In genomic region chr5:15558654-15559053, GRCm38 (mm10) we compare ENCODE assay signal across 16 mouse cellular contexts. TPM values are rescaled to one million over a fixed set of nuclear protein-coding genes. Genes with fewer than 3 reads are reported as not detected.
"Had no signal": no experiment of that assay in that cellular context is flagged by ENCODE, and none has a peak within 500 bp of the region (broad histone marks: within the 10 kb centered on the region; RNA-seq: fewer than 3 reads in every experiment).

No protein-coding gene starts in this region.

RNA-seq across cellular contexts. Expression of gene Gm21083, which starts 18.5 kb away (rescaled TPM):
- total RNA-seq: megakaryocyte, adult 5-6 weeks; megakaryocyte-erythroid progenitor cell, adult 5-6 weeks had no signal
- polyA plus RNA-seq: liver, embryonic 12.5 days; liver, embryonic 16.5 days; midbrain, embryonic 10.5 days; midbrain, embryonic 12.5 days; midbrain, embryonic 14.5 days; midbrain, embryonic 16.5 days; myocyte; neural tube, embryonic 11.5 days; neural tube, embryonic 13.5 days; neural tube, embryonic 15.5 days; small intestine, adult 2 months; stomach, embryonic 14.5 days; stomach, embryonic 16.5 days had no signal

RNA-seq across cellular contexts. Expression of gene Gm21190, which starts 29.6 kb away (rescaled TPM):
- total RNA-seq: megakaryocyte, adult 5-6 weeks; megakaryocyte-erythroid progenitor cell, adult 5-6 weeks had no signal
- polyA plus RNA-seq: liver, embryonic 12.5 days; liver, embryonic 14.5 days; liver, embryonic 16.5 days; midbrain, embryonic 10.5 days; midbrain, embryonic 12.5 days; midbrain, embryonic 14.5 days; midbrain, embryonic 16.5 days; myocyte; neural tube, embryonic 11.5 days; neural tube, embryonic 13.5 days; neural tube, embryonic 15.5 days; small intestine, adult 2 months; stomach, embryonic 14.5 days; stomach, embryonic 16.5 days had no signal
